ENCODE assay signal across 8 mouse cellular contexts in genomic region chr7:19693421-19693820, GRCm38 (mm10). TPM values are rescaled to one million over a fixed set of nuclear protein-coding genes. Genes with fewer than 3 reads are reported as not detected.
DNase-seq lines count a peak whose midpoint lies in the region; ATAC-seq and TF ChIP-seq lines count a peak whose summit lies in the region.

No protein-coding gene starts in this region.

- DNase-seq in kidney, postnatal 0 days (ENCODE audit: low spot score) = no peak
- peak; percentile 78 for DNase-seq in adrenal gland, postnatal 10 days
- peak; percentile 66 for DNase-seq in gastrocnemius, postnatal 14 days
- DNase-seq in kidney, postnatal 14 days = peak; percentile 60
- DNase-seq in lung, postnatal 36 days = peak; percentile 75
- DNase-seq in thymus, postnatal 4 days = no peak

- H3K9me3 ChIP-seq in kidney, postnatal 0 days (replicated peaks; ENCODE audit: low read length) = no peaks in the 10 kb centered on the region
- no peaks in the 10 kb centered on the region for H3K9me3 ChIP-seq in kidney, embryonic 16.5 days (ENCODE audit: low read length)

- no peaks in the 10 kb centered on the region for H3K36me3 ChIP-seq in kidney, postnatal 0 days (ENCODE audit: insufficient read depth, low read length)
- H3K36me3 ChIP-seq in kidney, embryonic 16.5 days (ENCODE audit: insufficient read depth, low read length) = no peaks in the 10 kb centered on the region; the same call in 1 of the 2 replicates

- no peaks in the 10 kb centered on the region for H3K27me3 ChIP-seq in kidney, postnatal 0 days (ENCODE audit: insufficient read depth, low read length)
- H3K27me3 ChIP-seq in kidney, embryonic 16.5 days (ENCODE audit: insufficient read depth, low read length) = no peaks in the 10 kb centered on the region

- no peak overlapping the region for H3K9ac ChIP-seq in kidney, postnatal 0 days (ENCODE audit: low read depth, low read length)
- H3K9ac ChIP-seq in kidney, embryonic 16.5 days (replicated peaks; ENCODE audit: low read length) = no peak overlapping the region

- H3K4me3 ChIP-seq in kidney, postnatal 0 days (replicated peaks; ENCODE audit: low read depth, low read length) = no peak overlapping the region
- H3K4me3 ChIP-seq in kidney, embryonic 16.5 days (ENCODE audit: low read length) = no peak overlapping the region

- TF ChIP-seq CTCF in kidney, postnatal 0 days (IDR thresholded peaks at IDR 0.05; ENCODE audit: low read depth) = no peak

- peaks cover 5% of the 10 kb centered on the region for H3K4me1 ChIP-seq in kidney, postnatal 0 days (replicated peaks; ENCODE audit: insufficient read depth, low read length)
- peaks cover 26% of the 10 kb centered on the region for H3K4me1 ChIP-seq in kidney, embryonic 16.5 days (ENCODE audit: insufficient read depth, low read length)

- H3K27ac ChIP-seq in kidney, postnatal 0 days = no peak overlapping the region
- H3K27ac ChIP-seq in kidney, embryonic 16.5 days (ENCODE audit: low read length) = no peak overlapping the region

- H3K4me2 ChIP-seq in kidney, postnatal 0 days (ENCODE audit: low read length) = no peak overlapping the region
- H3K4me2 ChIP-seq in kidney, embryonic 16.5 days (replicated peaks; ENCODE audit: low read depth, low read length) = no peak overlapping the region

- 24% methylated on average over 10 of the region's 10 CpGs for WGBS in kidney, postnatal 0 days
- WGBS in kidney, embryonic 16.5 days = 22% methylated on average over 9 of the region's 10 CpGs

- intact Hi-C loops in gastrocnemius, postnatal 14 days (cut with DNase I; ENCODE audit: low total_unique reads) = no loop called here

- peak; percentile 35; the same call in 1 of the 2 replicates for ATAC-seq in kidney, postnatal 0 days (replicated peaks; ENCODE audit: low FRiP score, low read depth)
- ATAC-seq in kidney, embryonic 16.5 days (ENCODE audit: low FRiP score, low TSS enrichment) = no peak
- ATAC-seq in inflammation-experienced regulatory T-cells, adult 6 months = no peak

RNA-seq across cellular contexts. Expression of gene Apoc1, which starts 1.0 kb away (rescaled TPM):
- polyA plus RNA-seq in kidney, postnatal 0 days (2015; fragmentation: Nextera tagmentation; extraction: Ambion mirVana) = 37.1 and 48.4 TPM in 2 replicates
- polyA plus RNA-seq in kidney, embryonic 16.5 days (2015; fragmentation: Nextera tagmentation; extraction: Ambion mirVana) = 13.4 and 16.1 TPM in 2 replicates
- total RNA-seq in adrenal gland, postnatal 10 days (2021) = 1,000 to 10,000 TPM in 1 of 2 experiments, 100 to 1,000 TPM in 1; 910 to 1,570 TPM
- total RNA-seq in gastrocnemius, postnatal 14 days (2021) = 1 to 10 TPM in 1 of 2 experiments, not detected in 1; 1.3 TPM
- 1 to 10 TPM in 1 of 3 experiments, not detected in 2; 1.2 TPM for polyA plus RNA-seq in inflammation-experienced regulatory T-cells, adult 6 months (2017; shearing (Covaris generic))

RNA-seq across cellular contexts. Expression of gene Apoe, which starts 5.6 kb away (rescaled TPM):
- 511 and 585 TPM in 2 replicates for polyA plus RNA-seq in kidney, postnatal 0 days (2015; fragmentation: Nextera tagmentation; extraction: Ambion mirVana)
- polyA plus RNA-seq in kidney, embryonic 16.5 days (2015; fragmentation: Nextera tagmentation; extraction: Ambion mirVana) = 291 and 312 TPM in 2 replicates
- total RNA-seq in adrenal gland, postnatal 10 days (2021) = 1,000 to 10,000 TPM; 1,872 to 4,173 TPM
- total RNA-seq in gastrocnemius, postnatal 14 days (2021) = 10 to 100 TPM; 56.6 to 84.2 TPM
- 10 to 100 TPM in 2 of 3 experiments, 1 to 10 TPM in 1; 8.7 to 11.9 (median 10.6) TPM for polyA plus RNA-seq in inflammation-experienced regulatory T-cells, adult 6 months (2017; shearing (Covaris generic))

RNA-seq across cellular contexts. Expression of gene Apoc4, which starts 12.1 kb away (rescaled TPM):
- polyA plus RNA-seq in kidney, postnatal 0 days (2015; fragmentation: Nextera tagmentation; extraction: Ambion mirVana) = 0.26 and 0.60 TPM in 2 replicates
- 1.6 and 2.2 TPM in 2 replicates for polyA plus RNA-seq in kidney, embryonic 16.5 days (2015; fragmentation: Nextera tagmentation; extraction: Ambion mirVana)
- 100 to 1,000 TPM; 211 to 416 TPM for total RNA-seq in adrenal gland, postnatal 10 days (2021)
- not detected for total RNA-seq in gastrocnemius, postnatal 14 days (2021)
- polyA plus RNA-seq in inflammation-experienced regulatory T-cells, adult 6 months (2017; shearing (Covaris generic)) = 1 to 10 TPM in 2 of 3 experiments, not detected in 1; 1.0 to 1.4 TPM

RNA-seq across cellular contexts. Expression of gene Gm44805, which starts 12.2 kb away (rescaled TPM):
- 0.79 TPM in 1 of 2 replicates, not detected in the other for polyA plus RNA-seq in kidney, postnatal 0 days (2015; fragmentation: Nextera tagmentation; extraction: Ambion mirVana)
- 1.1 TPM in 1 of 2 replicates, not detected in the other for polyA plus RNA-seq in kidney, embryonic 16.5 days (2015; fragmentation: Nextera tagmentation; extraction: Ambion mirVana)
- 1 to 10 TPM; 1.3 to 1.5 TPM for total RNA-seq in adrenal gland, postnatal 10 days (2021)
- not detected for total RNA-seq in gastrocnemius, postnatal 14 days (2021)
- polyA plus RNA-seq in inflammation-experienced regulatory T-cells, adult 6 months (2017; shearing (Covaris generic)) = not detected

RNA-seq across cellular contexts. Expression of gene Apoc2, which starts 15.7 kb away (rescaled TPM):
- polyA plus RNA-seq in kidney, postnatal 0 days (2015; fragmentation: Nextera tagmentation; extraction: Ambion mirVana) = 1.8 and 2.4 TPM in 2 replicates
- 2.8 and 4.7 TPM in 2 replicates for polyA plus RNA-seq in kidney, embryonic 16.5 days (2015; fragmentation: Nextera tagmentation; extraction: Ambion mirVana)
- total RNA-seq in adrenal gland, postnatal 10 days (2021) = 100 to 1,000 TPM in 1 of 2 experiments, 10 to 100 TPM in 1; 52.0 to 144 TPM
- total RNA-seq in gastrocnemius, postnatal 14 days (2021) = under 1 TPM; 0.41 to 0.44 TPM
- polyA plus RNA-seq in inflammation-experienced regulatory T-cells, adult 6 months (2017; shearing (Covaris generic)) = not detected

Comparison
In these comparisons a context has a peak if more than half of its experiments do, and no peak if none do; other contexts are left out.
1. DNase-seq: peak in adrenal gland, postnatal 10 days (single experiment), gastrocnemius, postnatal 14 days (single experiment), kidney, postnatal 14 days (single experiment) and lung, postnatal 36 days (single experiment); none in kidney, postnatal 0 days (single experiment) and thymus, postnatal 4 days (single experiment).
2. RNA of gene Apoe, which starts 5.6 kb away (polyA plus RNA-seq): 511 to 585 TPM in kidney, postnatal 0 days and 291 to 312 TPM in kidney, embryonic 16.5 days; 8.7 to 11.9 TPM in inflammation-experienced regulatory T-cells, adult 6 months; every median in the first group is over 10 times any median in the second.